Mouse (Mus musculus) heart, postnatal 0 days (tissue): ENCODE data around the gene Rbbp7. TPM values are rescaled to one million over a fixed set of nuclear protein-coding genes. Genes with fewer than 3 reads are reported as not detected.
A peak's percentile ranks its signal among the peaks of the same experiment; 100 is the strongest.
"Not testable (repeated sequence)": the region's sequence is repeated elsewhere in the genome, so short reads cannot be mapped to it uniquely, and the experiment has no call there.

ENCODE experiments used
- ATAC-seq: fragments of 200-750 bp; cut with Nextera tagmentation; 2 replicates; pipeline ENCODE4 v1.8.0; 2017; ENCODE audit warnings: low read depth, moderate number of reproducible peaks, moderate library complexity; ENCODE audit not compliant: insufficient read depth
- DNase-seq: peaks from one replicate; pipeline ENCODE4 v3.0.0-alpha.2; 2016; ENCODE audit warnings: low spot score
- H3K27ac ChIP-seq: fragments of 300-500 bp; sonication (generic); 2 replicates; pipeline ENCODE4 v1.5.1; 2014; ENCODE audit warnings: low read depth, mild to moderate bottlenecking
- H3K27me3 ChIP-seq: fragments of 300-500 bp; sonication (generic); 2 replicates; pipeline ENCODE4 v1.6.1; 2014; ENCODE audit warnings: low read length, mixed read lengths; ENCODE audit not compliant: control insufficient read depth, insufficient read depth
- H3K36me3 ChIP-seq: fragments of 300-500 bp; sonication (generic); replicated peaks from 2 replicates; pipeline ENCODE4 v1.6.1; 2014; ENCODE audit warnings: low read length, mixed read lengths; ENCODE audit not compliant: control insufficient read depth, insufficient read depth
- H3K4me1 ChIP-seq: fragments of 300-500 bp; sonication (generic); 2 replicates; pipeline ENCODE4 v1.6.1; 2014; ENCODE audit warnings: antibody characterized with exemption; ENCODE audit not compliant: control insufficient read depth, insufficient read depth
- H3K4me2 ChIP-seq: fragments of 300-500 bp; sonication (generic); 2 replicates; pipeline ENCODE4 v1.6.1; 2014; ENCODE audit warnings: low read depth, mild to moderate bottlenecking, low read length, moderate library complexity
- H3K4me3 ChIP-seq: fragments of 300-500 bp; sonication (generic); 2 replicates; pipeline ENCODE4 v1.5.1; 2014; ENCODE audit warnings: low read depth, low read length
- H3K9ac ChIP-seq: fragments of 300-500 bp; sonication (generic); replicated peaks from 2 replicates; pipeline ENCODE4 v1.6.1; 2014; ENCODE audit warnings: low read depth, low read length, mixed read lengths
- H3K9me3 ChIP-seq: fragments of 300-500 bp; sonication (generic); replicated peaks from 2 replicates; pipeline ENCODE4 v1.6.1; 2016; ENCODE audit warnings: low read length; ENCODE audit not compliant: control insufficient read depth
- CTCF ChIP-seq: IDR thresholded peaks from 2 replicates; pipeline ENCODE4 v1.5.1; 2016; ENCODE audit warnings: antibody characterized with exemption, control low read depth, low read depth
- EP300 ChIP-seq: IDR thresholded peaks from 2 replicates; pipeline ENCODE4 v1.6.1; 2016; ENCODE audit warnings: antibody characterized with exemption, low read depth
- WGBS: fragments of 180-500 bp; shearing (Covaris S2); extraction: QIAGEN DNeasy Blood & Tissue Kit; methylation state at CpG from one replicate; pipeline ENCODE4 v1.1.7; 2014; 5-methylcytosine and 5-hydroxymethylcytosine counted together
- polyA plus RNA-seq: library from polyadenylated mRNA; unstranded; fragments of >200 nt; fragmentation: Nextera tagmentation; extraction: Ambion mirVana; gene quantifications from 2 replicates; pipeline ENCODE4 v1.2.1, GENCODE M21; 2015
- total RNA-seq: library from RNA; depleted of rRNA; stranded (reverse); fragments of >200 nt; gene quantifications from 2 replicates; pipeline ENCODE4 v1.2.3, GENCODE M21; 2014; ENCODE audit warnings: low replicate concordance; rRNA removed

Rbbp7 gene
- total and polyA plus RNA-seq, 2 experiments from 2014 or later: 196 to 331 TPM

DNA sequence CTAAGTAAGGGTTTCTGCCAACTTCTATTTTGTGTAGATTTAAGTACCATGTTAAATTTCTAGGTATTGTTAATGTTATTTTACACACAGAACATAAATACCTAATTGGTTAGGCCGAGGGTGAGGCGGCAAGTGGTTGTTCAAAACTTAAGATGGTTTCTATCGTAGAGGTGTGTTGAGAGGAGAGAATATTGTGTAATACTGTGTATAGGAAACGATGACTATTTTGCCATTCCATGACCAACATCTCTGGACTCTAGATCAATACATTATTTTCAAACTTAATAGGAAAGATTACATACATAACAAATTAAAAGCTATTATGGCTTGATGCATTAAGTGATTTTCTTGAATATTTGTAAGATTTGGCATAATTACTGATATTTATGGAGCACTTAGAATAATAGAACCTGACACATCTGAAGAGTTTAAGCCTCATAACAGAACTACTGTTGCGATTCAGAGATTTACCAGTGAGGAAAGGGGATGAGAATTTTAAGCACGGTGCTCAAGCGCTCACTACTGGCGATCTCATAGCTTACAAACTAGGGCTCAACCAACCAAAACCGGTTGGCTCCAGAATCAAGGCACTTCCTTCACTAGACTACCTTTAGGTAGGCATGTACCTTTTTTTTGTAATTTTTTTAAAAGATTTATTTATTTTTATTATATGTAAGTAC is 1.7 kb downstream of the Rbbp7 start:
- Histone ChIP-seq H3K4me1 (peaks cover 7% of the 10 kb centered on the region; the same call in 1 of the 2 replicates), H3K4me3 (peak overlapping the region; percentile 57), H3K36me3 (no peaks in the 10 kb centered on the region; the same call in 1 of the 2 replicates), H3K27me3 (no peaks in the 10 kb centered on the region), H3K9ac (peak overlapping the region; percentile 65), H3K4me2 (peak overlapping the region; percentile 69), H3K27ac (peak overlapping the region; percentile 94), H3K9me3 (no peaks in the 10 kb centered on the region)
- DNase-seq: peak; percentile 22
- no peak for TF ChIP-seq CTCF
- no peak for TF ChIP-seq EP300
- WGBS: 26% methylated on average over 9 of the region's 9 CpGs
- no peak for ATAC-seq

DNA sequence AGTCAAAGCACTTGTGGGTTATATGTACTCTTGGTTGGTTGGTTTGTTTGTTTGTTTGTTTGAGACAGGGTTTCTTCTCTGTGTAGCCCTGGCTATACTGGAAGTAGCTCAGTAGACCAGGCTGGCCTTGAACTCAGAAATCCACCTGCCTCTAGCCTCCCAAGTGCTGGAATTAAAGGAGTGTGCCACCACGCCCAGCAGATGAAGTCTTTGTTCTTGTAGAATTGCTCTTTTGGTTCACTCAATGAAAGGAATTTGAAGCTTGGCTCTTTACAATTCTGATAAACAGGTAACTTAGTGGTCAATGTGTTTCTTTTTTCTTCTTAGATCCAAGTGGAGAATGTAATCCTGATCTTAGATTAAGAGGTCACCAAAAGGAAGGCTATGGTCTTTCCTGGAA is 10.5 kb downstream of the Rbbp7 start:
- Histone ChIP-seq H3K27me3 (no peaks in the 10 kb centered on the region), H3K4me2 (no peak overlapping the region), H3K4me1 (no peaks in the 10 kb centered on the region), H3K9me3 (no peaks in the 10 kb centered on the region), H3K4me3 (no peak overlapping the region), H3K27ac (no peak overlapping the region), H3K9ac (no peak overlapping the region), H3K36me3 (peaks cover 23% of the 10 kb centered on the region)
- no peak for ATAC-seq
- 68% methylated on average over 1 of the region's 1 CpGs for whole genome bisulfite sequencing
- TF ChIP-seq CTCF (no peak), EP300 (no peak)
- DNase-seq: no peak

DNA sequence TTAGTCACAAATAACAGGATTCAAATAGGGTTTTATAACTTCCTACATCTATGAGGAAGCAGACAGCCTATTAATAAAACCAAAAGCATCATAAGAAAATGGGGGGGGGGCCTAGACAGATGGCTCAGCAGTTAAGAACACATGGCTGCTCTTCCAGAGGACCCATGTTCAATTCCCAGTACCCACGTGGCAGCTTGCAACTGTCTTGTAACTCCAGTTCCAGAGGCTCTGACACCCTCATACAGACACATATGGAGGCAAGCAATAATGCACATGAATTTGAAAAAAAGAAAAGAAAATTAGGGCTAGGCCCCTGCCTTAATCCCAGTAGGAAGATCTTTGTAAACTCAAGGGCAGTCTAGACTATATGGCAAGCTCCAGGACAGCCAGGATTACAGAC is 28.2 kb downstream of the Rbbp7 start:
- H3K4me3 ChIP-seq: no peak overlapping the region
- no peak for DNase-seq
- H3K9me3 ChIP-seq: no peaks in the 10 kb centered on the region
- H3K4me1 ChIP-seq: no peaks in the 10 kb centered on the region
- H3K36me3 ChIP-seq: peaks cover 15% of the 10 kb centered on the region; the same call in 1 of the 2 replicates
- 86% methylated on average over 1 of the region's 1 CpGs for WGBS
- H3K9ac ChIP-seq: no peak overlapping the region
- H3K27ac ChIP-seq: no peak overlapping the region
- ATAC-seq: no peak
- TF ChIP-seq CTCF: no peak
- TF ChIP-seq EP300: no peak
- no peak overlapping the region for H3K4me2 ChIP-seq
- no peaks in the 10 kb centered on the region for H3K27me3 ChIP-seq

DNA sequence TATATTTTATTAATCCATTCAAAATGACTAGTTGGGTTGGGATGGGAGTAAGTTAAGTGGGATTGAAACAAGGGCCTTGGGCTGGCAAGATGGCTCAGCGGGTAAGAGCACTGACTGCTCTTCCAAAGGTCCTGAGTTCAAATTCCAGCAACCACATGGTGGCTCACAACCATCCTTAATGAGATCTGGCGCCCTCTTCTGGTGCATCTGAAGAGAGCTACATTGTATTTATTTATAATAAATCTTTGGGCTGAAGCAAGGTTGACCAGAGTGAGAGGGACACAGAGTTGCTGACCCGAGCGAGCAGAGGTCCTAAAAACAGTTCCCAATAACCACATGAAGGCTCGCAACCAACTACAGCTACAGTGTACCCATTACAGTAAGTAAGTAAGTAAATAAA is 31.2 kb downstream of the Rbbp7 start:
- 76% methylated on average over 5 of the region's 5 CpGs for WGBS
- not testable (repeated sequence) for ATAC-seq, H3K36me3 ChIP-seq, H3K9ac ChIP-seq, H3K27ac ChIP-seq, H3K4me2 ChIP-seq, DNase-seq, H3K4me1 ChIP-seq, H3K4me3 ChIP-seq, H3K9me3 ChIP-seq, H3K27me3 ChIP-seq

DNA sequence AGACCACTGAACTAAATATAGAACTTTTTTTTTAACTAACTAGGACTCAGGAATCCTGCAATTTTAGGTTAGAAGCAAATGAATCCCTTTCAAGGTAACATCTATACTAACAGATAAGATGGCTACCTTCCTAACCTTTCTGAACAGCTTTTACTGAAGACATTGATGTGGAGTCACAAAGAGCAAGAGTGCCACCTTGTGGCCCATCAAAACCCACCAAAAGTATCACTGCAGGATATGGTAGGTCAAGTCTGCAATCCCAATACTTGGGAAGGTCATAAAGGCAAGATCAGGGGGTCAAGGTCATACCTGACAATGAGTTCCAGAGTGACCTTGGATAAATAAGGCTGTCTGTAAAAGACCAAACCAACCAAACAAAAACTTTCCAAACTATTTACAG is 40.2 kb downstream of the Rbbp7 start:
- peak; percentile 56 for TF ChIP-seq CTCF
- no peak for TF ChIP-seq EP300
- no peak overlapping the region for H3K27ac ChIP-seq

DNA sequence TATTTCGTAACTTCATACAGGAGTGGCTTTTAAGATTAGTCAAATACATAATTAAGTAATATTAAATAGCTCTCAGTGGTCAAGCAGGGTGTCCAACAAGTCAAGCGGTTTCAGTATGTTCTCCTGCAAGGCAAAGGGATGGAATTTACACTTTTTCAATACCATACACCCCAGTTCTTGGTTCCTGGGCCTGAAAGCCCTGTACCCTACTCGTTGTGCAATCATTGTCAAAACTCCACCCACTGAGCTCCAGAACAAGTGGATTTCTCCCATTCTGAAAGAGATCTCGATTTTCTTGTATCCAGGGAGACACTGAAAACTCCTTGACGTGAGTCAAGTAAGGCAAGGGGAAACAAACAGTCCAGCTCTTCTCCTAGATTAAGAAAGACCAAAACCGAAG is 67.8 kb downstream of the Rbbp7 start:
- Histone ChIP-seq H3K27ac (no peak overlapping the region), H3K9ac (no peak overlapping the region), H3K4me1 (no peaks in the 10 kb centered on the region), H3K4me2 (peak overlapping the region; percentile 92), H3K4me3 (peak overlapping the region; percentile 62), H3K27me3 (no peaks in the 10 kb centered on the region), H3K9me3 (no peaks in the 10 kb centered on the region), H3K36me3 (no peaks in the 10 kb centered on the region)
- DNase-seq: no peak
- ATAC-seq: no peak
- no peak for TF ChIP-seq EP300
- TF ChIP-seq CTCF: no peak
- WGBS: 43% methylated on average over 6 of the region's 6 CpGs

More for the DNA sequence above, 40.2 kb downstream of the Rbbp7 start:
- H3K4me1 ChIP-seq: no peaks in the 10 kb centered on the region
- no peak overlapping the region for H3K4me3 ChIP-seq
- no peaks in the 10 kb centered on the region for H3K9me3 ChIP-seq
- H3K4me2 ChIP-seq: no peak overlapping the region
- DNase-seq (peak; percentile 22), ATAC-seq (no peak)
- no peaks in the 10 kb centered on the region for H3K27me3 ChIP-seq
- H3K36me3 ChIP-seq: no peaks in the 10 kb centered on the region; the same call in 1 of the 2 replicates
- H3K9ac ChIP-seq: no peak overlapping the region

Other genes starting within 250 kb of the Rbbp7 start
- gene Reps2, start 116.8 kb upstream of the Rbbp7 start, total RNA-seq: 0.27 and 0.42 TPM in 2 replicates
- gene Reps2, start 116.8 kb upstream of the Rbbp7 start, polyA plus RNA-seq: 0.07 and 0.08 TPM in 2 replicates
- 8.0 and 10.7 TPM in 2 replicates for gene Txlng, start 69.1 kb downstream of the Rbbp7 start, total RNA-seq
- gene Txlng, start 69.1 kb downstream of the Rbbp7 start, polyA plus RNA-seq: 7.2 and 7.8 TPM in 2 replicates
- 18.4 and 30.3 TPM in 2 replicates for gene Syap1, start 128.0 kb downstream of the Rbbp7 start, total RNA-seq
- 27.0 and 27.5 TPM in 2 replicates for gene Syap1, start 128.0 kb downstream of the Rbbp7 start, polyA plus RNA-seq
- gene Ctps2, start 140.8 kb downstream of the Rbbp7 start, total RNA-seq: 14.3 and 30.9 TPM in 2 replicates
- gene Ctps2, start 140.8 kb downstream of the Rbbp7 start, polyA plus RNA-seq: 29.8 and 30.4 TPM in 2 replicates
- not detected in 2 replicates for gene S100g, start 204.2 kb downstream of the Rbbp7 start, total RNA-seq
- gene S100g, start 204.2 kb downstream of the Rbbp7 start, polyA plus RNA-seq: 0.36 TPM in 1 of 2 replicates, not detected in the other